23 mouse cellular contexts compared by ENCODE assay signal in genomic region chr6:118947286-118947685, GRCm38 (mm10).
DNase-seq lines count a peak whose midpoint lies in the region; ATAC-seq and TF ChIP-seq lines count a peak whose summit lies in the region.
"Had no signal": no experiment of that assay in that cellular context is flagged by ENCODE, and none has a peak within 500 bp of the region (broad histone marks: within the 10 kb centered on the region; RNA-seq: fewer than 3 reads in every experiment).

No protein-coding gene starts in this region.

- no peak for TF ChIP-seq CTCF in intestine, postnatal 0 days (IDR thresholded peaks at IDR 0.05; ENCODE audit: low read depth)

- no peaks in the 10 kb centered on the region for H3K36me3 ChIP-seq in intestine, embryonic 14.5 days (ENCODE audit: control insufficient read depth, insufficient read depth, low read length)
- no peaks in the 10 kb centered on the region for H3K36me3 ChIP-seq in intestine, postnatal 0 days (ENCODE audit: control insufficient read depth, insufficient read depth)
- H3K36me3 ChIP-seq in embryonic facial prominence, embryonic 13.5 days = no peaks in the 10 kb centered on the region
- no peaks in the 10 kb centered on the region for H3K36me3 ChIP-seq in limb, embryonic 14.5 days (ENCODE audit: control insufficient read depth, insufficient read depth, low read length)
- H3K36me3 ChIP-seq in neural tube, embryonic 15.5 days = no peaks in the 10 kb centered on the region
- H3K36me3 ChIP-seq: forebrain, embryonic 10.5 days; heart, embryonic 13.5 days; hindbrain, embryonic 13.5 days; limb, embryonic 15.5 days had no signal

- peak overlapping the region; percentile 49 for H3K27ac ChIP-seq in intestine, embryonic 14.5 days (ENCODE audit: low read depth)
- H3K27ac ChIP-seq in intestine, postnatal 0 days (ENCODE audit: low read depth, low read length) = no peak overlapping the region
- H3K27ac ChIP-seq in embryonic facial prominence, embryonic 13.5 days = peak overlapping the region; percentile 33; the same call in 1 of the 2 replicates
- no peak overlapping the region; the same call in 1 of the 2 replicates for H3K27ac ChIP-seq in limb, embryonic 14.5 days (replicated peaks; ENCODE audit: low read depth, low read length)
- H3K27ac ChIP-seq in neural tube, embryonic 15.5 days (replicated peaks) = no peak overlapping the region
- H3K27ac ChIP-seq: forebrain, embryonic 10.5 days; heart, embryonic 13.5 days; hindbrain, embryonic 13.5 days; limb, embryonic 15.5 days; liver, embryonic 14.5 days had no signal

- TF ChIP-seq POLR2A in limb, embryonic 14.5 days (IDR thresholded peaks at IDR 0.05; ENCODE audit: borderline replicate concordance, extremely low read depth, insufficient read depth, insufficient read length) = no peak

- no peak overlapping the region for H3K4me2 ChIP-seq in intestine, embryonic 14.5 days (ENCODE audit: low read length)
- H3K4me2 ChIP-seq in intestine, postnatal 0 days (replicated peaks; ENCODE audit: low read depth) = no peak overlapping the region
- H3K4me2 ChIP-seq in embryonic facial prominence, embryonic 13.5 days = peak overlapping the region; percentile 5; the same call in 1 of the 2 replicates
- H3K4me2 ChIP-seq in limb, embryonic 14.5 days (replicated peaks; ENCODE audit: low read depth, low read length, severe bottlenecking) = no peak overlapping the region
- H3K4me2 ChIP-seq in neural tube, embryonic 15.5 days = no peak overlapping the region
- H3K4me2 ChIP-seq: heart, embryonic 13.5 days; hindbrain, embryonic 13.5 days; limb, embryonic 15.5 days had no signal

- H3K9me3 ChIP-seq in intestine, embryonic 14.5 days (ENCODE audit: control insufficient read depth, low read length) = no peaks in the 10 kb centered on the region
- H3K9me3 ChIP-seq in intestine, postnatal 0 days (ENCODE audit: control insufficient read depth) = no peaks in the 10 kb centered on the region
- H3K9me3 ChIP-seq in embryonic facial prominence, embryonic 13.5 days = no peaks in the 10 kb centered on the region
- H3K9me3 ChIP-seq in limb, embryonic 14.5 days (ENCODE audit: control insufficient read depth, low read length) = no peaks in the 10 kb centered on the region
- H3K9me3 ChIP-seq in neural tube, embryonic 15.5 days (replicated peaks) = no peaks in the 10 kb centered on the region
- H3K9me3 ChIP-seq: forebrain, embryonic 10.5 days; heart, embryonic 13.5 days; hindbrain, embryonic 13.5 days; limb, embryonic 15.5 days had no signal

- no peaks in the 10 kb centered on the region for H3K27me3 ChIP-seq in intestine, embryonic 14.5 days (replicated peaks; ENCODE audit: control insufficient read depth, insufficient read depth, low read length)
- no peaks in the 10 kb centered on the region for H3K27me3 ChIP-seq in intestine, postnatal 0 days (replicated peaks; ENCODE audit: control insufficient read depth, insufficient read depth, low read length)
- H3K27me3 ChIP-seq in embryonic facial prominence, embryonic 13.5 days = no peaks in the 10 kb centered on the region
- no peaks in the 10 kb centered on the region for H3K27me3 ChIP-seq in limb, embryonic 14.5 days (ENCODE audit: control insufficient read depth, insufficient read depth, low read length)
- H3K27me3 ChIP-seq in neural tube, embryonic 15.5 days (replicated peaks) = no peaks in the 10 kb centered on the region
- H3K27me3 ChIP-seq: heart, embryonic 13.5 days; hindbrain, embryonic 13.5 days; limb, embryonic 15.5 days had no signal

- no peak for ATAC-seq in intestine, embryonic 14.5 days (replicated peaks; ENCODE audit: low FRiP score, low TSS enrichment, low read depth)
- ATAC-seq in intestine, postnatal 0 days = no peak
- no peak for ATAC-seq in embryonic facial prominence, embryonic 13.5 days (ENCODE audit: insufficient number of reproducible peaks, insufficient read depth, low FRiP score, low TSS enrichment, low read depth)
- ATAC-seq in limb, embryonic 14.5 days (ENCODE audit: low FRiP score, low read depth) = no peak
- ATAC-seq in neural tube, embryonic 15.5 days (ENCODE audit: low FRiP score) = no peak
- ATAC-seq: forebrain, postnatal 0 days had no signal

- WGBS in intestine, embryonic 14.5 days = 66% methylated on average over 8 of the region's 8 CpGs
- 69% methylated on average over 8 of the region's 8 CpGs for WGBS in intestine, postnatal 0 days
- 43% methylated on average over 8 of the region's 8 CpGs for WGBS in embryonic facial prominence, embryonic 13.5 days
- WGBS in limb, embryonic 14.5 days = 56% methylated on average over 8 of the region's 8 CpGs
- WGBS in neural tube, embryonic 15.5 days = 82% methylated on average over 8 of the region's 8 CpGs

- H3K9ac ChIP-seq in intestine, embryonic 14.5 days (ENCODE audit: low read length) = no peak overlapping the region
- H3K9ac ChIP-seq in intestine, postnatal 0 days (ENCODE audit: low read depth, low read length) = no peak overlapping the region
- no peak overlapping the region for H3K9ac ChIP-seq in embryonic facial prominence, embryonic 13.5 days
- no peak overlapping the region for H3K9ac ChIP-seq in limb, embryonic 14.5 days (ENCODE audit: low read depth, low read length, severe bottlenecking)
- no peak overlapping the region for H3K9ac ChIP-seq in neural tube, embryonic 15.5 days (replicated peaks)
- H3K9ac ChIP-seq: forebrain, postnatal 0 days; heart, embryonic 13.5 days; hindbrain, embryonic 13.5 days; limb, embryonic 15.5 days; liver, embryonic 14.5 days had no signal

- DNase-seq in intestine, embryonic 14.5 days (ENCODE audit: low spot score) = no peak
- DNase-seq in 3T3-L1 (ENCODE audit: low read depth, low spot score) = peak; percentile 15
- DNase-seq in limb, embryonic 14.5 days (ENCODE audit: low spot score) = peak; percentile 59
- DNase-seq in kidney, adult 11 months = no peak
- DNase-seq: cerebellum, adult 2 months; cerebellum, postnatal 25 days; forebrain, postnatal 0 days; gastrocnemius, postnatal 25 days; heart, adult 18-20 months; kidney, adult 8-10 months; kidney, postnatal 10 days; midbrain, embryonic 14.5 days; right cerebral cortex, postnatal 25 days; spleen, adult 18-20 months; thymus, postnatal 25 days had no signal

- H3K4me3 ChIP-seq in intestine, embryonic 14.5 days (ENCODE audit: low read depth, low read length) = no peak overlapping the region
- no peak overlapping the region for H3K4me3 ChIP-seq in intestine, postnatal 0 days (ENCODE audit: low read depth, low read length)
- no peak overlapping the region for H3K4me3 ChIP-seq in embryonic facial prominence, embryonic 13.5 days
- no peak overlapping the region for H3K4me3 ChIP-seq in limb, embryonic 14.5 days (replicated peaks; ENCODE audit: low read length)
- H3K4me3 ChIP-seq in neural tube, embryonic 15.5 days (replicated peaks) = no peak overlapping the region
- H3K4me3 ChIP-seq: forebrain, embryonic 10.5 days; heart, embryonic 13.5 days; hindbrain, embryonic 13.5 days; limb, embryonic 15.5 days had no signal

- peaks cover 7% of the 10 kb centered on the region; the same call in 1 of the 2 replicates for H3K4me1 ChIP-seq in intestine, embryonic 14.5 days (replicated peaks; ENCODE audit: control insufficient read depth, insufficient read depth, low read length)
- no peaks in the 10 kb centered on the region for H3K4me1 ChIP-seq in intestine, postnatal 0 days (replicated peaks; ENCODE audit: control insufficient read depth, insufficient read depth, low read length)
- H3K4me1 ChIP-seq in embryonic facial prominence, embryonic 13.5 days = peaks cover 16% of the 10 kb centered on the region
- peaks cover 7% of the 10 kb centered on the region for H3K4me1 ChIP-seq in limb, embryonic 14.5 days (ENCODE audit: control insufficient read depth, insufficient read depth, low read length)
- H3K4me1 ChIP-seq in neural tube, embryonic 15.5 days = peaks cover 10% of the 10 kb centered on the region; the same call in 1 of the 2 replicates

Comparison
In these comparisons a context has a peak if more than half of its experiments do, and no peak if none do; other contexts are left out.
1. H3K27ac ChIP-seq: peak in intestine, embryonic 14.5 days (single experiment) and embryonic facial prominence, embryonic 13.5 days (single experiment); none in intestine, postnatal 0 days (single experiment), limb, embryonic 14.5 days (single experiment) and neural tube, embryonic 15.5 days (single experiment).
2. DNase-seq: peak in 3T3-L1 (single experiment) and limb, embryonic 14.5 days (single experiment); none in intestine, embryonic 14.5 days (single experiment) and kidney, adult 11 months (single experiment).